Mouse (Mus musculus) adrenal gland, adult 2 months (tissue): ENCODE measurements at regions not wholly inside any gene's neighbourhood (a gene's known extent, or its start where the extent isn't known, plus 50 kb on each side); places are given as distances from the start of the nearest gene placed in this dataset.
A peak's percentile ranks its signal among the peaks of the same experiment; 100 is the strongest.

ENCODE experiments used
- DNase-seq: peaks from one replicate; pipeline ENCODE4 v3.0.0; 2021

DNA sequence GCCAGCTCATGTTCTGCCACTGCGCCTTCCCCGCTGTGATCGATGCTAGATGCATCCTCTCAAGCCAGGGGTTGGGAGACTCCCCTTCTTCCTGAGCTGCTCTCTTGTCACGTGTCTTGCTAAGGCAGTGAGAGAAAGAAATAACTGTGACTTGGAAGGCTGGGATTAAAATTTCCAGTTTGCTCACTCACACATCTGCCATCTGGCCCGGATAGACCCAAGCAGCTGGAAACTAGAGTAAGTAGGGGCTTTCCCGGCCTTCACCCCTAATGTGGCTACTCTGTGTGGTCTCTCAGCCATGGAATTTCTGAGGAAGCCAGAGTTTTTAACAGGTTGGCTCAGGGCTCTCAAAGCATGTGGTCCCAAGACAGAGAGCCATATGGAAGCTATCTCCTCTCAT is 206.6 kb upstream of the Bcor start:
- DNase-seq = no peak

GRCm38 (mm10) chrX:12373670-12374069 is 213.5 kb upstream of the Bcor start:
- DNase-seq = no peak

DNA sequence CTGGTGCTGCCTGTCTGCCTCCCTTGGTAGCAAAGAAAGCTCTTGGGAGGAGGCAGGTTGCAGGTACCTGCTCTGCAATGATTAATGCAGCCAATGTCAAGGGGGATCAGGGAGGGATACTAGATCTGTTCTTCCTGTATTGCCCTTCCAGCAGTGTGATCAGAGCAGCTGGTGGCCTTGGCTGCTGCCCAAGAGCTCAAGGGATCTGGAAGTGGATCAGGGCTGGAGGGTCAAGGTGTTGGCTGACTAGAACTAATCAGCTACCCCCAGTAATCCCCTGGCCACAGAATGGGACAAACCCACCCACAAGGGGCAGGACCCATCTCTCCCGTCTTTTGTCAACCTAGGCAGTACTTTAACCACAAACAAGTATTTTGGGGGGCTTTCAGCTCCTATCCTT is 211.8 kb upstream of the Atp6ap2 start:
- peak; percentile 68 for DNase-seq

DNA sequence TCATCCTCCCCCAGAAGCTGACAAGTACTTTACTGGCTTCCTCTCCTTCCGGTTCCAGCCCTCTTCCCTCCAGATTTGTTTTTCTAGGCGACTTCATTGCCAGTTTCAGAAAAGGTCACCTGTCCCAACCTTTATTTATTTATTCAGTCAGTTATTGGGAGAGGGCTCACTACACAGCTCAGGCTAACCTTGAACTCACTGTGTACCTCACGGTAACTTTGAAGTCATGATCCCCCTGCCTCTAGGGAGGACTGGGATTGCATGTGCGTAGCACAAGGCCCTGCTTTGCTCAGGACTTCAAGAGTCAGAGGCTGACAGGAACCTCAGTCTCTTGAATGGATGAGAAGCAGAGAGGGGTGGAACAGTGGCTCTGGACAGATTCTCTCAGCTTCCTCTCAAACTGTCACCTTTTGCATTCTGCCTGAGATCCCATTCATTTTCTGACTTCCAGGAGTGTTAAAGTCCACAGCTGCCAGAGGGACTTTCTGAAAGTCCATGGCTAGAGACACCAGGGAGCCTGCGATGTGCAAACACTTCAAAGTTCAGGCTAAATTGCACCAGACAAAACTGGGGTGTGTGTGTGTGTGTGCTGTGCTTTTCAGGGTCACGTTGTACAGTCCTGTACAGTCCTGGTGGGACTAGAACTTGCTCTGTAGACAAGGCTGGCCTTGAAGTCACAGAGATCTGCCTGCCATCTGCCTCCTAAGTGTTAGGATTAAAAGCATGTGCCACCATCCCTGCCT is 211.2 kb upstream of the Atp6ap2 start:
- DNase-seq = peak; percentile 6

DNA sequence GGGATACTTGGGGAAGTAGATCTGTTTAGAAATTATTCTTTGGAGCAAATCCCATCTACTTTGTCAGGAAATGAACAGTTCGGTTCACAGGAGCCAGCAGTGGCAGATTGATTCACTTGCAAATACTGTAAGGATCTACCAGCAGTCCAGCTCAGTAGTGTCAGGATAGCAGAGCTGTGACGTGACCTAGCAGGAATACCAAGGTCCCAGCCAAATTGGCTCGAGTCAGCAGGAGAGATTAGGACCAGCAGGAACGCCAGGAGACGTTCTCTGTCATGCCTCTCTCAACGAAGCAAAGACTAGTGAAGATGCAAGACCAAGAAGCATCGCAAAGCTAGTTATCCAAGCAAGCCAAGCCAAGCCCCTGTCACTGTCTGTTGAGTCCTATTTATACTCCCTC is 210.2 kb upstream of the Atp6ap2 start:
- peak; percentile 8 for DNase-seq

GRCm38 (mm10) chrX:12392145-12392825 is 195.3 kb upstream of the Atp6ap2 start:
- no peak for DNase-seq

GRCm38 (mm10) chrX:12409319-12409718 is 178.3 kb upstream of the Atp6ap2 start:
- DNase-seq = no peak

DNA sequence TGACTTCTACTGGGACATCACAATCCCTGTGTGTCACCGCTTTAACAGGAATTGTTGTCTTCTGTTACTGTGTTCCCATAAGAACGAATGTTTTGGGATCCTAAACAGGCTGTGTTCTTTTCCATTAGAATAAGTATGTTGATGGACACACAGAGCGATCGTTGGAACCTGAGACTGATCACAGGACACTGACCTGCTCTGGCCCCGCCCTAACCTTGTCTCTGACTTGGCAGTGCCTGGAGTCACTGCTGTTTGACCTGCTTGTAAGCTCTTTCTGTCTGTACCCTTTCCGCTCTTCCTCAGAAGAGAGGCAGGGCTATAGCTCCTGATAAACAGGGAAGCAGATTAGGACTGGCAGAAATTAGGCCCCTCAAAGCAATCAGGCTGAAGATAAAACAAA is 162.0 kb upstream of the Atp6ap2 start:
- DNase-seq = no peak

- DNase-seq = no peak
Observed at GRCm38 (mm10) chrX:12426664-12427063, 160.9 kb upstream of the Atp6ap2 start.

- no peak for DNase-seq
Observed at GRCm38 (mm10) chrX:12432289-12432688, 155.3 kb upstream of the Atp6ap2 start.

DNA sequence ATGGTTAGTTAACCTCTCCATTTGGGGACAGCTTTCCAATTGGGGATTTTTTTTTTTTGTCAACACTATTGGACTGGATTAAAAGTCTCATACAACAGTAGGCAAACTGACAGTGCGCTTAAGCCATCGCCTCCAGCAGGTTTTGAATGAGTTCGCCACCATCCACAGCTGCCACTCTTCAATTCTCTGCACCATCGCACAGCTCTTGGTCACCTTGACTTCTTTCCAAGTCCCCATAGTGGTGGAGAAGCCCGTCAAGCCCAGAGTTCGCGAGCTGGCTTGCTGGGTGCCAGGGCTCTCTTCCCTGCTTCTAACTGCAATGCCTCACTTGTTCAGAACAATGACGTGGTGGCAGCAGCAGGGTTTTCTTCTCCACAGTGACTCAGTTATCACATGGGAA is 151.9 kb upstream of the Atp6ap2 start:
- DNase-seq = no peak

DNA sequence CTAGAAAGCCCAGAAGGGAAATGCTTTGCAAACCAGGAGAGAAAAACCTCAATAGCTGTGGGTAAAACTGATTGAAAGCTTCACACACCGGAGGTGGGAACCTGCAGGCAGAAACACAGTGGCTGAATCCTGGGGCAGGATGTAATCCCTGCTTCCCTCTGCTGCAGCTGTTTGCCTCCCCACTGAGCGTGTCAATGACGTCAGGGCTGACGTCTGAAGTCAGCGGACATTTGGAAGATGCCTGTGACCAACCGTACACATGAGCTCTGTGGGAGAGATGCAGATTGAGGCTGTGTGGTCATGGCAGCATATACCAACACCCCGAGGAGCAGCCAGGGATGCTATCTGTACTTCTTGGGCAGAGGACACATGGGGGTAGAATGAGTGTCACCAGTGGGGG is 151.5 kb upstream of the Atp6ap2 start:
- DNase-seq = no peak

DNA sequence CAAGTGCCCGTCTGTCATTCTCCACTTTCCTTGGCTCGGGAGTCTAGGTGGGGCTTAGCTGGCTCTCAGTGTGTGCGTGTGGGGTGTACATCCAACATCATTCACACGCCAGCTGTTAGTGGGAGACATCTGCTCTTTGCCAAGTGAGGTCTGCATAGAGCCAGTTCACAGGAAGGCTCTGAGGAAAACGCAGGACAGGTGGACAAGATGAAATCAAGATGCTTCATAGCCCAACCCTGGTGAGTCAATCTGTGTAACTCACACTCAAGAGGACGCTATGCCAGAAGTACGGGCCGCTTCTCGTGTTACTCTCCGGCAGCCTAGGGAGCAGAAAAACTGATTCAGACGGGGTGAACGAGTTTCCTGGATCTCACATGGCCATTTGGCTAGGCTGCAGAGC is 148.2 kb upstream of the Atp6ap2 start:
- DNase-seq = no peak

GRCm38 (mm10) chrX:12443794-12444193 is 143.8 kb upstream of the Atp6ap2 start:
- no peak for DNase-seq

DNA sequence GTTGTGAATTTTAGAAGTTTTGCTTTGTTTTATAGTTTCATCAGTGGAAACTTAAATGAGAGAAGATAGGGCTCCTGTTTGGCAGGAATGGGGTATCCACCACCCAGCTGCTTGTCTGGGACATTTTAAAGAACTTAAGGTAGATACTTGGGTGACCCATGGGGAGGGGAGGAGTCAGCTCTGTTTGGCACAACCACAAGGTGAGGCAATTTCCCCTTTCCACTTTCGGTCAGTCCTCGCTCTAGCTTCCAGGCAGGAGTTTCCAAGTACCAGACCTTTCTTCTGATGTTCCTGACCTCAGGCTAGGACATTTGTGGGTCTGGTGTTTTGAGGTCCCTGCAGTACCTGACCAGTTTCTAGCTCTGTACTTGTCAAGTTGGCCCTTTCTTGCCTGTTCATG is 142.5 kb upstream of the Atp6ap2 start:
- DNase-seq = no peak

- no peak for DNase-seq
Observed at GRCm38 (mm10) chrX:12447962-12448361, 139.6 kb upstream of the Atp6ap2 start.

GRCm38 (mm10) chrX:12449688-12450087 is 137.9 kb upstream of the Atp6ap2 start:
- peak; percentile 51 for DNase-seq

GRCm38 (mm10) chrX:12452979-12453769 is 134.4 kb upstream of the Atp6ap2 start:
- peak; percentile 21 for DNase-seq

GRCm38 (mm10) chrX:12461657-12462056 is 125.9 kb upstream of the Atp6ap2 start:
- DNase-seq = no peak

- no peak for DNase-seq
Observed at GRCm38 (mm10) chrX:12462936-12463647, 124.5 kb upstream of the Atp6ap2 start.

DNA sequence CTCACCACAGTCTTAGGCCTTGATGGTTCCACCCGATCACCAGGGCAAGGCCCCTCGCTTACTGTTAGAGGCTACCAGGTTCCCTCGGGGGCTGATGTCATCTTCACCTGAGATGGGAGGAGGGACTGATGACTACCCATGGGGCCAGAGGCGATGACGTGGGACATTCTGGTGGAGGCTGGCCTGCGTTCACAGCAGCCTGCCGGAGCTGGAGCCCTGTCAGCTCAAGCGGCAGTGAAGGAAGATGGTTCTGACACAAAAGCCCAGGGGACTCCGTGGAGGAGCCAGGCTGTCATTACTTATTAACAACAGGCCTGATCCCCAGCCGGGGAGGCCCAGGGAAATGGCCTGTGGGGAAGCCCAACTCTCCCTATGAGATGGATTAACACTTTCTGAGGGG is 121.3 kb upstream of the Atp6ap2 start:
- DNase-seq = no peak

- no peak for DNase-seq
Observed at GRCm38 (mm10) chrX:12466897-12467296, 120.7 kb upstream of the Atp6ap2 start.
